Mouse (Mus musculus): Measurements from ENCODE around the gene H2-T24. TPM values are rescaled to one million over a fixed set of nuclear protein-coding genes. Genes with fewer than 3 reads are reported as not detected.
"Not testable (repeated sequence)": the region's sequence is repeated elsewhere in the genome, so short reads cannot be mapped to it uniquely, and the experiment has no call there.

The H2-T24 gene
- polyA plus RNA-seq, 1 experiment, result not detected

DNA sequence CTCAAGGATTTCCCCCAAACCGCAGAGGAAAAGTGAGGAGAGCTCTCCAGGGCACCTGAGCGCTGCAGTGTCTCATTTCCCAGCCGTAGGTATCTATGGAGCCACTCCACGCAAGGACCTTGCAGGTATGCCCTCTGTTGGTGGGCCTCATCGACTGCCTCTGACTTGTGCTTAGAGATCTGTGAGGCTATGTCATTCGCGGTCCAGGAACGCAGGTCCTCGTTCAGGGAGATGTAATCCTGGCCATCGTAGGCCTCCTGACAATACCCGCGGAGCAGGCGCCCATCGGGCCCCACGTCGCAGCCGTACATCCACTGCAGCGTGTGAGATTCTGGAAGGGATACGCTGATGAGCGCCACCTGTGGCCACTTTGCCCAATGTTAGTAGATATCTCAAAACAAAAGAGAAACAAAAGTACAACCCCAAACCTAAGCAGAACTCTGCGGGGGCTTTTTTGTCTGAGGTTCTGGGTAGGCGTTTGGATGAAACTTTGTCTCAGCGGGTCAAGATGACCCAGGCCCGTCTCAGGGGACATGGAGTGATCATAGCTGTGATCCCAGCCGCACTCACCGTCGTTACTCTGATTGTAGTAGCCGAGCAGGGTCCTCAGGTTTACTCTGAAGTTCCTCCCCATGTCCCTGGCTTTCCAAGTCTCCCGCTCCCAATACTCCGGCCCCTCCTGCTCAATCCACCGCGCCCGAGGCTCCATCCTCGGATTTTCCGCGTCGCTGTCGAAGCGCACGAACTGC is 11.4 kb upstream of the H2-T24 start:
- not testable (repeated sequence) for H3K27ac ChIP-seq (ENCODE audit: insufficient read depth, low read depth, low read length)
- Histone ChIP-seq H3K4me1 (ENCODE audit: control insufficient read depth, insufficient read depth, low read length) (peaks cover 12% of the 10 kb centered on the region), H3K4me3 (ENCODE audit: insufficient read depth, low read depth, low read length) (peak overlapping the region; percentile 58)
- WGBS, result under 1% methylated on average over 40 of the region's 40 CpGs

DNA sequence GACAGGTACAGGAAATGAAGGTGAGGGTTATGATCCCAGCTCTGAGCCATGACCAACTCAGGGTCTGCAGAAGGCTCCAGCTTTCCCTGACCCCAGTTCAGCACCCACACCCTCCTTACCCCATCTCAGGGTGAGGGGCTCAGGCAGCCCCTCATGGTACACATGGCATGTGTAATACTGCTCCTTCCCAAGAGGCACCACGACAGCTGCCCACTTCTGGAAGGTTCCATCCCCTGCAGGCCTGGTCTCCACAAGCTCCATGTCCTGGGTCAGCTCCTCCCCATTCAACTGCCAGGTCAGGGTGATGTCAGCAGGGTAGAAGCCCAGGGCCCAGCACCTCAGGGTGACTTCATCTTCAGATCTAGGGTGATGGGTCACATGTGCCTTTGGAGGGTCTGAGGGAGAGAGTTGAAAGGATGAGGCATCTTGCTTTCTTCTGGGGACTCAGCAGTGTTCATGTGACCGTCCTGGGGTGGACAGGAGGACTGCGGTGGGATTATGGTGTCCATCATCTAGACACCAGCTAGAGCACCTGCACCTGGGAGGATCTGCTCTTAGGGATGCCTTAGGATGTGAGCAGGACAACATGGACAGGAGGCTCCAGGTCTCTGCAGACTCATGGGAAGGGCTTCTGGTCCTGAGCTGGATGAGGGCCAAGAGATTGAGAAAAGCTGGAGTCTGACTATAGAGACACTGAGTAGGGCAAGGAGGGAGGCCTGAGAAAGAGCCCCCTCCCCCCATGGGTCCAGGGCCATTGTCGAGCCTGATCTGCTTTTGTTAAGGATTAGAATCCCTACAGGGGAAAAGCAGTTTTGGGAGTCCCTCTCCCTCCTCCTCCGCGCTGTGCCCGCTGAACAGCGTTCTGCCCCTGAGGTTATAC is 10.6 kb upstream of the H2-T24 start:
- H3K4me3 ChIP-seq (ENCODE audit: insufficient read depth, low read depth, low read length), result peak overlapping the region; percentile 40
- 41% methylated on average over 8 of the region's 8 CpGs for WGBS
- H3K27ac ChIP-seq (ENCODE audit: insufficient read depth, low read depth, low read length), result not testable (repeated sequence)

DNA sequence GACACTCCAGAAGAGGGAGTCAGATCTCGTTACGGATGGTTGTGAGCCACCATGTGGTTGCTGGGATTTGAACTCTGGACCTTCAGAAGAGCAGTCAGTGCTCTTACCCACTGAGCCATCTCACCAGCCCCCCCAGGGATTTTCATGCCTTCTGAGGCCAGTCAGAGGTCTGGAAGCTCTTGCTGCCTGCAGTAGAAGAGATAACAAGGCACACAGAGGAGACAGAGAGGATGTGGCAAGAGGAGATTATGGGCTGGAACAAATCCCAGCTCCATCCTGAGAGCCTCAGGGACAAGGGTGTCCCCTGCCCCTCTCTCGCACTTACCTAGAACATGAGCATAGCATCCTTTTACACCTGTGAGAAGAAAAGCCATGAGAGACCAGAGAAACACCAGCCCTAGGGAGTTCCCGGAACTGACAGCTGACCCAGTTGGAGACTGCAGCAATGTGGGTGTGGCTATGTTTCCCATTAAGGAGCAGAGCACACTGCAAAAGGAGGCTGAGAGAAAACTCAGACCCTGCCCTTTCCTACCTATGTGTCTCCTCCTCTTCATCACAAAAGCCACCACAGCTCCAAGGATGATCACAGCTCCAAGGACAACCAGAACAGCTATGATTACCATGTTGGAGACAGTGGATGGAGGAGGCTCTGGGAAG is 9.8 kb upstream of the H2-T24 start:
- H3K4me1 ChIP-seq (ENCODE audit: control insufficient read depth, insufficient read depth, low read length), result peaks cover 14% of the 10 kb centered on the region
- 84% methylated on average over 4 of the region's 4 CpGs for WGBS
- H3K27ac ChIP-seq (ENCODE audit: insufficient read depth, low read depth, low read length); H3K4me3 ChIP-seq (ENCODE audit: insufficient read depth, low read depth, low read length): not testable (repeated sequence)

More for the DNA sequence above, 10.6 kb upstream of the H2-T24 start:
- H3K4me1 ChIP-seq (ENCODE audit: control insufficient read depth, insufficient read depth, low read length), result peaks cover 12% of the 10 kb centered on the region

- WGBS, result 89% methylated on average over 7 of the region's 7 CpGs
- TF ChIP-seq CTCF (IDR thresholded peaks at IDR 0.05; ENCODE audit: insufficient read depth, low read depth, low read length), result no peak
- no peak for TF ChIP-seq POLR2A (IDR thresholded peaks at IDR 0.05; ENCODE audit: insufficient read depth, low read depth, low read length)
- no peak overlapping the region for H3K4me3 ChIP-seq (ENCODE audit: insufficient read depth, low read depth, low read length)
- H3K4me1 ChIP-seq (ENCODE audit: control insufficient read depth, insufficient read depth, low read length), result peaks cover 15% of the 10 kb centered on the region
- no peak overlapping the region for H3K27ac ChIP-seq (ENCODE audit: insufficient read depth, low read depth, low read length)
Measured at GRCm38 (mm10) chr17:36028879-36029619, 8.7 kb upstream of the H2-T24 start.

DNA sequence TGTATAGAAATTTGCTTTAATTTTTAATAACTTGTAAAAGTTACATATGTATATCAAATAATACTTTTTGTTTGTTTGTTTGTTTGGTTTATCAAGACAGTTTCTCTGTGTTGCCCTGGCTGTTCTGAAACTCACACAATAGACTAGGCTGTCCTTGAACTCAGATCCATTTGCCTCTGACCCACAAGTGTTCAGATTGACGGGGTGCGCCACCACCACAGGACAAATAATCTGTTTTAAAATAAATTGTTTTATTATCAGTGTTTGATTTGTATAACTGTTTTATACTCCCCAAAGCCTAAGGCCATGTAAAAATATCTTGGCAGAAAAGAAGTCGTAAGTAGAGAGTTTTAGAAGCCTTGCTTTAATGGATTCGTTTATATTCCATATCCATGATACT is 7.3 kb upstream of the H2-T24 start:
- TF ChIP-seq CTCF (IDR thresholded peaks at IDR 0.05; ENCODE audit: insufficient read depth, low read depth, low read length) (no peak), POLR2A (IDR thresholded peaks at IDR 0.05; ENCODE audit: insufficient read depth, low read depth, low read length) (no peak)
- 93% methylated on average over 4 of the region's 4 CpGs for WGBS
- Histone ChIP-seq H3K27ac (ENCODE audit: insufficient read depth, low read depth, low read length) (no peak overlapping the region), H3K4me3 (ENCODE audit: insufficient read depth, low read depth, low read length) (no peak overlapping the region), H3K4me1 (ENCODE audit: control insufficient read depth, insufficient read depth, low read length) (peaks cover 20% of the 10 kb centered on the region)

DNA sequence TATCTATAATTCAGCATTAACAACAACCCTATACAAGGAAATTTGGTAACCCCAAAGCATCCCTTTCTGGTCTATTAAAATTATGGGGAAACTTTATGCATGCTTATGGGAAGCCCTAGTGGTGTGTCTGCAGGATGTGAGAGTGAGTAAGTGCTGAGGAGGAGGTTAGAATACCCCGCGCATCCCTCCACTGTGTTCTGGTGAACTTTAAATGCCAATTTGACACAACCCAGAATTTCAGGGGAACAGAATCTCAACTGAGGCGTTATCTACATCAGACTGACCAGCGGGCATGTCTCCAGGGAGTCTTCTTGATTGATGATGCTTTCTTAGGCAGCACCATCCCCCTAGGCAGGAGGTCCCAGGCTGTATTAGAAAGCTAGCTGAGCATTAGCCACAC is 5.5 kb upstream of the H2-T24 start:
- TF ChIP-seq POLR2A (IDR thresholded peaks at IDR 0.05; ENCODE audit: insufficient read depth, low read depth, low read length), result no peak
- TF ChIP-seq CTCF (IDR thresholded peaks at IDR 0.05; ENCODE audit: insufficient read depth, low read depth, low read length), result no peak
- H3K4me1 ChIP-seq (ENCODE audit: control insufficient read depth, insufficient read depth, low read length), result peaks cover 9% of the 10 kb centered on the region
- no peak overlapping the region for H3K27ac ChIP-seq (ENCODE audit: insufficient read depth, low read depth, low read length)
- no peak overlapping the region for H3K4me3 ChIP-seq (ENCODE audit: insufficient read depth, low read depth, low read length)
- 68% methylated on average over 4 of the region's 4 CpGs for WGBS

- H3K4me3 ChIP-seq (ENCODE audit: insufficient read depth, low read depth, low read length), result no peak overlapping the region
- 56% methylated on average over 5 of the region's 5 CpGs for WGBS
- H3K4me1 ChIP-seq (ENCODE audit: control insufficient read depth, insufficient read depth, low read length), result peaks cover 14% of the 10 kb centered on the region
- H3K27ac ChIP-seq (ENCODE audit: insufficient read depth, low read depth, low read length), result no peak overlapping the region
- TF ChIP-seq POLR2A (IDR thresholded peaks at IDR 0.05; ENCODE audit: insufficient read depth, low read depth, low read length) (no peak), CTCF (IDR thresholded peaks at IDR 0.05; ENCODE audit: insufficient read depth, low read depth, low read length) (no peak)
Measured at GRCm38 (mm10) chr17:36025197-36025596, 4.8 kb upstream of the H2-T24 start.

- Histone ChIP-seq H3K4me1 (ENCODE audit: control insufficient read depth, insufficient read depth, low read length) (peaks cover 14% of the 10 kb centered on the region), H3K27ac (ENCODE audit: insufficient read depth, low read depth, low read length) (no peak overlapping the region), H3K4me3 (ENCODE audit: insufficient read depth, low read depth, low read length) (no peak overlapping the region)
- 55% methylated on average over 9 of the region's 9 CpGs for WGBS
- TF ChIP-seq CTCF (IDR thresholded peaks at IDR 0.05; ENCODE audit: insufficient read depth, low read depth, low read length), result no peak
Measured at GRCm38 (mm10) chr17:36023710-36024654, 3.6 kb upstream of the H2-T24 start.

Data from olfactory bulb, adult 2 months (tissue).